Mouse (Mus musculus): ENCODE results near the gene Lcn2.

- TF ChIP-seq POLR2A (IDR thresholded peaks at IDR 0.05; ENCODE audit: borderline replicate concordance, low read depth, low read length) (no peak), CTCF (IDR thresholded peaks at IDR 0.05; ENCODE audit: low read depth, low read length) (no peak)
Measured at GRCm38 (mm10) chr2:32339912-32340642, 48.0 kb downstream of the Lcn2 start.

Measured in bone marrow macrophage, adult 2 months (primary cell).